Mouse (Mus musculus): ENCODE data around the gene Olfr1132.
"Not testable (repeated sequence)": the region's sequence is repeated elsewhere in the genome, so short reads cannot be mapped to it uniquely, and the experiment has no call there.

Gene Olfr1132

DNA sequence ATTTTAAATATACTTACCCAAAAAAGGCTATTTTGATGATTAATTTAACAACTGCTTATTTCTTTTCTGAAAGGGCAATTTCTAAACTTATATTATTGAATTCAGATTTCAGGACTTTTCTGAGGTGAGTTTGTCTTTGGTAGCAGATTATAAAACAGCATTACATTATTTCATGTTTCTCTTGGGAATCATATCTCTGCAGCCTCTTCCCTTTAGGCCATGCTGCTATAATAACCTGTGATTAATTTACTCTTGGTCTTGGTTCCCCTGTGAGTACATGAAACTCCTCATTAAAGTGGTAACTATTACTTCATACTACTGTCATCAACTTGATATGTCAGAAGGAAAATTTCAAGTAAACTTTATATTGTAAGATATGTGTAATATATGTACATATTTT is at the start of gene Olfr1132:
Gene Olfr1132 (minus strand): TSS at position 101 of the 400 bp plus-strand sequence.
- no peak for DNase-seq

DNA sequence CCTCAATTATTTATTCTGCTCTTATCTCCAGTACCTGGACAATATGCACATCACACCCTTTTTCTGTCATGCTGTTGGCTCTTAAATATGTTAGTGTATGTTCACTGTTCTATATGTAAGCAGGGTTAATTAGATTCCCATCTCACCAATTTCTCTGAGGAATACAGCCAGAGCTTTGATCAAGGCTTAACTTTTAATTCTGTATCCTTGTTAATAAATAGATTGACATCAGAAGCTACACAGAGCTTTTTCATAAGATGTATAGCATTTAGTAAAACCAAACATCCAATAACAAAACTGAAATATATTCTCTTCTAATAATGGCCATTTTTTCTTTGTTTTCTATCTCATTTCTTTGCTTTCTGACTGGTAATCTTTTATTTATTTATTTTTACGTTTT is 36.2 kb upstream of the Olfr1132 start, which contains the start of gene Olfr1135:
Gene Olfr1135 (minus strand): TSS at position 101 of the 400 bp plus-strand sequence.
- no peak for DNase-seq

DNA sequence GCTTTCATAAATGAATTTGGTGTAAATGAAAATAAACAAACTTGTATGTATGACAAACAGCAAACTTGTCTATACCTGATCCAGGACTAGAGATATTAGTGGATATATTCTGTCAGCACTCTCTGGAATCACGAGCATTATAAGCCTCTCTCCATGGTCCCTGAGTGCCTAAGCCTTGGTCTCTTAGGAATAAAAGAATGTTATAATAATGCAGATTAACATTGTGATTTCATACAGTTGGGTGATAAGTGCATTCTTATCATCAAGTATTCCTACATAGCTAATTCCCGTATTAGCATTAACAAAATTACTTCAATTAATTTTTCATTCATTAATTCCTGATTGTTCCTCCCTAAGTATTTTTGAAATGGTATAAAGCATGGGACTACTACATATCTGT is 21.0 kb upstream of the Olfr1132 start, which contains the start of gene Olfr1134:
Gene Olfr1134 (minus strand): TSS at position 101 of the 400 bp plus-strand sequence.
- no peak for DNase-seq

DNA sequence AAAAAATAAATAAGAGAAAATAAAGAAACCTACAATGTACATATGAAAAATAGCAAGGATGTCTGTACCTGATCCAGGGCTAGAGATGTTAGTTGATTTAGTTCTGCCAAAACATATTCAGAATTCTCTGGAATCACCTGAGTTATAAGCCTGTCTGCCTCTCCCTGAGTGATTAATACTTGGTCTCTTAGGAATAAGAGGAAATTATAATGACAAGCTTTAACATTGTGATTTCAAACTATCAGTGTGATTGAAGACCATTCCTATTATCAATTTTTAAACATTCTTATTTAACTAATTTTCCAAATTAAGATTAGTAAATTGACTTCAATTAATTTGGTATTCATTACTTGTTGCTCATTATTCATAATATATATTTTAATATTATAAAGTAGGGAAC is 9.9 kb upstream of the Olfr1132 start, which contains the start of gene Olfr1133:
Gene Olfr1133 (minus strand): TSS at position 101 of the 400 bp plus-strand sequence.
- DNase-seq = no peak

DNA sequence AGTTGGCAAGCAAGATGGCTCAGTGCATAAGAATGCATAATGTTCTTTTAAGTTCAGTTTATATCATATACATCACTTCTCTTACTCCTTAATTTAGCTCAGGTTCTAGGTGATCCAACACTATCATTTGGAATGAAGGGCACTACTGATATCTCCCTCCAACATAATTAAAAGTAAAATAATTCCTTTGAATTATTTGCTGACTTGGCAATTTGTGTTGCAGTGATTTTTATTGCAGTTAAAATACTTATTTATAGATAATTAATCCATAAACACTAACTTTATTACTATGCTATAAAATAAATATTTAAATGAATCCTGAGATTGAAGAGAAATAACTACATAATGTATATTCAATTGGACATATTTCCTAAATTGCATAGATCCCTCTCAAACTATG is 5.1 kb upstream of the Olfr1132 start:
- DNase-seq = no peak

DNA sequence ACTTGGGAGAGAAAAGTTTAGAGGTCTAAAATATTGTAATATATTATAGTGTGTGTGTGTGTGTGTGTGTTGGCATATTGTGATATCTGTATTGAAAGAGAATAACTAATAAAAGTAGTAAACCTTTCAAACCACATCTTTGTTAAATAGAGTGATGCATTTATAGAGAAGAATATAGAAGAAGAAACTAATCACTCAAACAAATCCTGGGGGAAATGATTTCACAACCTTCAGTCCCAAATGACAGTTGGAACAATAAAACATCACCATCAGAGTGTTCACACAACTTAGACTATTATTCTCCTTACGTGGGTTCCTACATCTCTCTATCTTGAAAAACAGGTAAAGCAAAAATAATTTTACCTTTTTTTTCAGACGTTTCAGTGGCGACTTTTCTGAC is 10.5 kb downstream of the Olfr1132 start, which contains the start of gene Olfr1131:
Gene Olfr1131 (plus strand): TSS at position 301 of the 400 bp plus-strand sequence.
- no peak for DNase-seq

DNA sequence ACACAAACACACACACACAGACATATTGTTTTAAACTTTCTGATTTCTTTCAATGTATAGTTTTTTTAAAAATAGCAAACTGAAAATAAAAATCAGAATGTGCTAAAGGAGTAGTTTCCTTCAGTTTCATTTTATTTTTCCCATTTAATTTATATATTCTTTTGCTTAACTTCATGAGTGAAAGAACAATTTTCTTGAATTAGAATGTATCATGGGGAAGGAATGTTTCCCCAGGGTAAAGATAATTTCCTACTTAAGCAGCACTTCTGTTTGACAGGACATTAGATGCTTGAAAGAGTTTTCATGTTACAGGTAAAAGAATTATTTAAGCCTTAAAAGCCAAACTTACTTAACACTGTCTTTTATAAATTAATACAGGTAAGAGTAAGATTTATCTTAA is 31.4 kb downstream of the Olfr1132 start, which contains the start of gene Olfr1130:
Gene Olfr1130 (plus strand): TSS at position 301 of the 400 bp plus-strand sequence.
- not testable (repeated sequence) for DNase-seq

All from lung, postnatal 10 days (tissue).